Mouse (Mus musculus) thymus, adult 2 months (tissue): Measurements from ENCODE around the gene Olfr648. TPM values are rescaled to one million over a fixed set of nuclear protein-coding genes. Genes with fewer than 3 reads are reported as not detected.

Source experiments
- DNase-seq: peaks from one replicate; pipeline ENCODE4 v3.0.0; 2021
- H3K27ac ChIP-seq: fragments of 200-500 bp; 2 replicates; pipeline ENCODE4 v1.5.1; 2012; ENCODE audit warnings: low read length, control low read depth; ENCODE audit not compliant: control insufficient read depth, insufficient read depth
- H3K27me3 ChIP-seq: fragments of 200-500 bp; 2 replicates; pipeline ENCODE4 v1.6.1; 2012; ENCODE audit warnings: mild to moderate bottlenecking, low read length, moderate library complexity, mixed read lengths; ENCODE audit not compliant: control insufficient read depth, insufficient read depth
- H3K36me3 ChIP-seq: fragments of 200-500 bp; 2 replicates; pipeline ENCODE4 v1.6.1; 2012; ENCODE audit warnings: mild to moderate bottlenecking, low read length, moderate library complexity; ENCODE audit not compliant: control insufficient read depth, insufficient read depth
- H3K4me1 ChIP-seq: fragments of 200-500 bp; replicated peaks from 2 replicates; pipeline ENCODE4 v1.6.1; 2012; ENCODE audit warnings: low read length; ENCODE audit not compliant: control insufficient read depth, insufficient read depth
- H3K4me3 ChIP-seq: fragments of 200-500 bp; 2 replicates; pipeline ENCODE4 v1.5.1; 2012; ENCODE audit warnings: mild to moderate bottlenecking, low read length, control low read depth, moderate library complexity; ENCODE audit not compliant: control insufficient read depth, insufficient read depth
- CTCF ChIP-seq: fragments of 200-500 bp; IDR thresholded peaks from 2 replicates; pipeline ENCODE4 v1.5.1; 2012; ENCODE audit warnings: mild to moderate bottlenecking, control low read depth, low read length, moderate library complexity, borderline replicate concordance; ENCODE audit not compliant: control insufficient read depth, poor library complexity, insufficient read depth; ENCODE audit errors: extremely low read depth
- POLR2A ChIP-seq: fragments of 200-500 bp; IDR thresholded peaks from 2 replicates; pipeline ENCODE4 v1.6.1; 2012; ENCODE audit warnings: mild to moderate bottlenecking, low read length, control low read depth, moderate library complexity; ENCODE audit not compliant: control insufficient read depth, poor library complexity, insufficient read depth; ENCODE audit errors: extremely low read depth
- WGBS: fragments of 180-500 bp; shearing (Covaris S2); methylation state at CpG from one replicate; pipeline ENCODE4 v1.1.7; 2018; 5-methylcytosine and 5-hydroxymethylcytosine counted together
- polyA plus RNA-seq: library from polyadenylated mRNA; depleted of rRNA; stranded (reverse); fragments of >200 nt; gene quantifications from 2 replicates; pipeline ENCODE4 v1.2.3, GENCODE M21; 2012; rRNA removed

The Olfr648 gene
- polyA plus RNA-seq: not detected in 2 replicates

DNA sequence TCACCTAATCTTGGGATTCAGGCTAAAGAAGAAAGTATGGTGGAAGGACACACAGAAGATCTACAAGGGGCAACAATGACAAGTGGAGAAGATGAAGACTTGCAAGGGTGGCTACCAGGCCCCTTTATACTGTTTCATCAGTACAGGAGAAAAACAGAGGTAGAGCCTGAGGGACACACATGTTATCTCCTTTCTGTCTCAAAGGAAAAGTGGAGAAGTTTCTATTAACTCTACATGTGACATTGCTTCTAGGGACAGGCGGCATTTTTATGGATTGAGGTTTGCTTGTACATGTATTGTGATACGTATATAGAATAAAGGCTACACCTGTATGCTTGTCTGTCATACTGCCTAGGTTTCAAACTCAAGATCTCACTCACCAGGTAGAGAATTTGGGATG, at the start of gene Olfr648:
Gene Olfr648 (minus strand): TSS at position 101 of the 400 bp plus-strand sequence.
- H3K27ac ChIP-seq: no peak within 1 kb of the TSS
- 98% methylated on average over 2 of the region's 2 CpGs for WGBS
- H3K4me3 ChIP-seq: no peak within 1 kb of the TSS

GRCm38 (mm10) chr7:104231203-104231602, 48.0 kb upstream of the Olfr648 start:
- no peak overlapping the region for H3K4me3 ChIP-seq
- no peaks in the 10 kb centered on the region for H3K36me3 ChIP-seq
- peak; percentile 43 for DNase-seq
- no peak overlapping the region for H3K27ac ChIP-seq
- WGBS: 38% methylated on average over 2 of the region's 2 CpGs
- TF ChIP-seq CTCF: no peak
- no peak for TF ChIP-seq POLR2A
- no peaks in the 10 kb centered on the region for H3K27me3 ChIP-seq
- H3K4me1 ChIP-seq: no peaks in the 10 kb centered on the region

More for the DNA sequence above, at the start of gene Olfr648:
- Histone ChIP-seq H3K27me3 (no peaks in the 10 kb centered on the region), H3K4me1 (no peaks in the 10 kb centered on the region), H3K36me3 (no peaks in the 10 kb centered on the region)
- TF ChIP-seq CTCF: no peak
- TF ChIP-seq POLR2A: no peak
- DNase-seq: no peak

- H3K4me1 ChIP-seq: peaks cover 9% of the 10 kb centered on the region
- no peaks in the 10 kb centered on the region for H3K36me3 ChIP-seq
- peak within 1 kb of the TSS; percentile 32 for H3K4me3 ChIP-seq
- H3K27ac ChIP-seq: no peak within 1 kb of the TSS
- TF ChIP-seq CTCF (no peak), POLR2A (no peak)
- DNase-seq: peak; percentile 8
- 5% methylated on average over 37 of the region's 37 CpGs for WGBS
- no peaks in the 10 kb centered on the region for H3K27me3 ChIP-seq
These were observed 35.7 kb upstream of the Olfr648 start, which contains the start of gene Trim6 for GRCm38 (mm10) chr7:104218701-104219569. Gene Trim6, plus strand, starts transcription at chr7:104218793.

DNA sequence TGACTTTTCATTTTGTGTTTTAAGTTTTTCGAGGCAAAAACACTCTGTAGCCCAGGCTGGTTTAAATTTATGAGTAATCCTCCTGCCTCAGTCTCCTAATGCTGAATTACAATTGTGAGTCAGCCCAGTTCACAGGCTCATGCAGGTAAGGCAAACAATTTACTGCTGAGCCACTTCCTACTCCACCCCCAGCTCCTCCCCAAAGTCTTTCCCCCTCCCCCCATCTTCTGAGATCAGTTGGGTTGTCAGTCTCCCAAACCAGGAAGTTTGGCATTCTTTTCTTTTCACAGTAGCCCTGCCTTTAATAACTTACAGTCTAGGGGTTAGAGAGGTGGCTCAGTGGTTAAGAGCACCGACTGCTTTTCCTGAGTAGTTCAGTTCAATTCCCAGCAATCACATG, 34.7 kb upstream of the Olfr648 start:
- 39% methylated on average over 2 of the region's 2 CpGs for WGBS
- no peak for DNase-seq
- no peaks in the 10 kb centered on the region for H3K36me3 ChIP-seq
- TF ChIP-seq POLR2A (no peak), CTCF (no peak)
- H3K4me3 ChIP-seq: no peak overlapping the region
- H3K27me3 ChIP-seq: no peaks in the 10 kb centered on the region
- peaks cover 9% of the 10 kb centered on the region for H3K4me1 ChIP-seq
- no peak overlapping the region for H3K27ac ChIP-seq

DNA sequence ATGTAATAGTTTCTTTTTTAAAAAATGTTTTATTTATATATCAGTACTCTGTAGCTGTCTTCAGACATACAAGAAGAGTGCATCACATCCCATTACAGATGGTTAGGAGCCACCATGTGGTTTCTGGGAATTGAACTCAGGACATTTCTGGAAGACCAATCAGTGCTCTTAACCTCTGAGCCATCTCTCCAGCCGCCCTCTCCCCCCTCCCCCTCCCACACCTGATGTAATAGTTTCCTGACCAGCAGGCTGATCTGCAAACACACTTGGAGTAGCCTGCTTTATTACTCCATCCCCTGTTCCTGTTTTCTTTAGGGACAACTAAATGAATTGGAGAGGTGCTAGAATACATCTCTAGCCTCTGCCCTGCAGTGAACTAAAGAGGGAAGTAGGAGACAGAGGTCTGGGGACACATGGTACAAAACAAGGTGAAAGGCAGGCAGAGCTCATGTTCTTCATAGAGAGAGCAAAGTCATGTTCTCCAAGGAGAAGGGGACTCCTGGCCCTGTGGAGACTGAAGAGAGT, 32.9 kb upstream of the Olfr648 start:
- no peak overlapping the region for H3K27ac ChIP-seq
- no peaks in the 10 kb centered on the region for H3K27me3 ChIP-seq
- TF ChIP-seq CTCF (no peak), POLR2A (no peak)
- WGBS: 53% methylated on average over 1 of the region's 1 CpGs
- DNase-seq: no peak
- peaks cover 9% of the 10 kb centered on the region for H3K4me1 ChIP-seq
- H3K4me3 ChIP-seq: no peak overlapping the region
- H3K36me3 ChIP-seq: no peaks in the 10 kb centered on the region

DNA sequence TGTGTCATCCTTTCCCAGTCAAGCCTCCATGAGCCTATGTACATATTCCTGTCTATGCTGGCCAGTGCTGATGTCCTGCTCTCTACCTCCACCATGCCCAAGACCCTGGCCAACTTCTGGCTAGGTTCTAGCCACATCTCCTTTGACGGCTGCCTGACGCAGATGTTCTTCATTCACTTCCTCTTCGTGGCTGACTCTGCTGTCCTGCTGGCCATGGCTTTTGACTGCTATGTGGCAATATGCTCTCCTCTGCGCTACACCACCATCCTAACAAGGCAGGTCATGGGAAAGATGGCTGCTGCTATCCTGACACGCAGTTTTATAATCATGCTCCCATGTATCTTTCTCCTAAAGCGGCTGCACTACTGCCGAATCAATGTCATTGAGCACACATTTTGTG, 23.0 kb upstream of the Olfr648 start:
- Histone ChIP-seq H3K36me3 (no peaks in the 10 kb centered on the region), H3K27me3 (no peaks in the 10 kb centered on the region), H3K27ac (no peak overlapping the region), H3K4me1 (no peaks in the 10 kb centered on the region), H3K4me3 (no peak overlapping the region)
- TF ChIP-seq CTCF (no peak), POLR2A (no peak)
- 60% methylated on average over 7 of the region's 7 CpGs for WGBS
- DNase-seq: no peak
